Mouse (Mus musculus) intestine, embryonic 16.5 days (tissue): ENCODE measurements around the gene 1700003F12Rik. TPM values are rescaled to one million over a fixed set of nuclear protein-coding genes. Genes with fewer than 3 reads are reported as not detected.

Experiments used
- ATAC-seq: fragments of 200-750 bp; cut with Nextera tagmentation; 2 replicates; pipeline ENCODE4 v1.8.0; 2017; ENCODE audit warnings: moderate TSS enrichment, moderate library complexity
- H3K27ac ChIP-seq: fragments of 300-500 bp; sonication (generic); 2 replicates; pipeline ENCODE4 v1.5.1; 2014; ENCODE audit warnings: mild to moderate bottlenecking, low read length
- H3K27me3 ChIP-seq: fragments of 300-500 bp; sonication (generic); replicated peaks from 2 replicates; pipeline ENCODE4 v1.6.1; 2014; ENCODE audit warnings: low read length, control low read depth, mixed read lengths; ENCODE audit not compliant: control insufficient read depth, insufficient read depth
- H3K36me3 ChIP-seq: fragments of 300-500 bp; sonication (generic); 2 replicates; pipeline ENCODE4 v1.6.1; 2014; ENCODE audit warnings: low read length, control low read depth; ENCODE audit not compliant: control insufficient read depth, insufficient read depth
- H3K4me1 ChIP-seq: fragments of 300-500 bp; sonication (generic); 2 replicates; pipeline ENCODE4 v1.6.1; 2014; ENCODE audit warnings: low read length, control low read depth, mixed read lengths; ENCODE audit not compliant: control insufficient read depth, insufficient read depth
- H3K4me2 ChIP-seq: fragments of 300-500 bp; sonication (generic); 2 replicates; pipeline ENCODE4 v1.6.1; 2014; ENCODE audit warnings: low read depth, low read length, control low read depth
- H3K4me3 ChIP-seq: fragments of 300-500 bp; sonication (generic); 2 replicates; pipeline ENCODE4 v1.5.1; 2014; ENCODE audit warnings: mild to moderate bottlenecking, low read length
- H3K9ac ChIP-seq: fragments of 300-500 bp; sonication (generic); 2 replicates; pipeline ENCODE4 v1.6.1; 2014; ENCODE audit warnings: low read depth, low read length
- H3K9me3 ChIP-seq: fragments of 300-500 bp; sonication (generic); 2 replicates; pipeline ENCODE4 v1.6.1; 2016; ENCODE audit warnings: low read length, control low read depth; ENCODE audit not compliant: control insufficient read depth
- WGBS: fragments of 180-500 bp; shearing (Covaris S2); extraction: QIAGEN DNeasy Blood & Tissue Kit; methylation state at CpG from one replicate; pipeline ENCODE4 v1.1.7; 2014; 5-methylcytosine and 5-hydroxymethylcytosine counted together
- polyA plus RNA-seq: library from polyadenylated mRNA; unstranded; fragments of >200 nt; fragmentation: Nextera tagmentation; extraction: Ambion mirVana; gene quantifications from 2 replicates; pipeline ENCODE4 v1.2.1, GENCODE M21; 2015

The 1700003F12Rik gene
- polyA plus RNA-seq, 1 experiment from 2014 or later = 0.46 TPM

GRCm38 (mm10) chr2:154541630-154542029, 5.3 kb upstream of the 1700003F12Rik start:
- no peak overlapping the region for H3K9ac ChIP-seq
- H3K27ac ChIP-seq = no peak overlapping the region
- H3K9me3 ChIP-seq = no peaks in the 10 kb centered on the region
- H3K4me3 ChIP-seq = no peak overlapping the region
- no peaks in the 10 kb centered on the region for H3K36me3 ChIP-seq
- no peak overlapping the region for H3K4me2 ChIP-seq
- H3K27me3 ChIP-seq = no peaks in the 10 kb centered on the region
- no peak for ATAC-seq
- H3K4me1 ChIP-seq = peaks cover 9% of the 10 kb centered on the region
- WGBS = 88% methylated on average over 2 of the region's 2 CpGs

- Histone ChIP-seq H3K9ac (no peak overlapping the region), H3K4me2 (no peak overlapping the region), H3K4me1 (peaks cover under 1% of the 10 kb centered on the region; the same call in 1 of the 2 replicates), H3K27ac (no peak overlapping the region), H3K4me3 (no peak overlapping the region), H3K36me3 (no peaks in the 10 kb centered on the region), H3K9me3 (no peaks in the 10 kb centered on the region), H3K27me3 (no peaks in the 10 kb centered on the region)
- no peak for ATAC-seq
- WGBS = 84% methylated on average over 9 of the region's 9 CpGs
Measured at GRCm38 (mm10) chr2:154543567-154544347, 3.1 kb upstream of the 1700003F12Rik start.

GRCm38 (mm10) chr2:154548688-154549087, 1.8 kb downstream of the 1700003F12Rik start:
- H3K4me2 ChIP-seq = no peak overlapping the region; the same call in 1 of the 2 replicates
- 54% methylated on average over 3 of the region's 3 CpGs for WGBS
- no peak overlapping the region for H3K27ac ChIP-seq
- H3K9me3 ChIP-seq = no peaks in the 10 kb centered on the region
- H3K4me1 ChIP-seq = peaks cover 13% of the 10 kb centered on the region
- peaks cover 11% of the 10 kb centered on the region for H3K27me3 ChIP-seq
- H3K36me3 ChIP-seq = no peaks in the 10 kb centered on the region
- no peak overlapping the region for H3K4me3 ChIP-seq
- H3K9ac ChIP-seq = no peak overlapping the region
- ATAC-seq = no peak

- H3K4me2 ChIP-seq = peak overlapping the region; percentile 98
- WGBS = 4% methylated on average over 47 of the region's 48 CpGs
- H3K9me3 ChIP-seq = no peaks in the 10 kb centered on the region
- peak overlapping the region; percentile 49 for H3K4me3 ChIP-seq
- H3K27ac ChIP-seq = no peak overlapping the region
- peaks cover 13% of the 10 kb centered on the region for H3K4me1 ChIP-seq
- peak overlapping the region; percentile 61 for H3K9ac ChIP-seq
- no peaks in the 10 kb centered on the region for H3K36me3 ChIP-seq
- peak; percentile 81 for ATAC-seq
- peaks cover 11% of the 10 kb centered on the region for H3K27me3 ChIP-seq
Measured at GRCm38 (mm10) chr2:154549127-154549885, 2.4 kb downstream of the 1700003F12Rik start.

GRCm38 (mm10) chr2:154549886-154550189, 3.0 kb downstream of the 1700003F12Rik start:
- H3K9ac ChIP-seq = peak overlapping the region; percentile 61; the same call in 1 of the 2 replicates
- H3K4me2 ChIP-seq = peak overlapping the region; percentile 98
- H3K27me3 ChIP-seq = peaks cover 11% of the 10 kb centered on the region
- H3K36me3 ChIP-seq = no peaks in the 10 kb centered on the region
- WGBS = 16% methylated on average over 20 of the region's 20 CpGs
- no peak overlapping the region for H3K27ac ChIP-seq
- peak overlapping the region; percentile 49 for H3K4me3 ChIP-seq
- no peak for ATAC-seq
- peaks cover 13% of the 10 kb centered on the region for H3K4me1 ChIP-seq
- H3K9me3 ChIP-seq = no peaks in the 10 kb centered on the region

- H3K9ac ChIP-seq = no peak overlapping the region
- no peak overlapping the region for H3K4me2 ChIP-seq
- no peaks in the 10 kb centered on the region for H3K36me3 ChIP-seq
- no peak overlapping the region for H3K27ac ChIP-seq
- no peak overlapping the region for H3K4me3 ChIP-seq
- ATAC-seq = no peak
- H3K4me1 ChIP-seq = peaks cover 13% of the 10 kb centered on the region
- peaks cover 11% of the 10 kb centered on the region for H3K27me3 ChIP-seq
- H3K9me3 ChIP-seq = no peaks in the 10 kb centered on the region
- 68% methylated on average over 2 of the region's 2 CpGs for whole genome bisulfite sequencing
Measured at GRCm38 (mm10) chr2:154550937-154551336, 4.1 kb downstream of the 1700003F12Rik start.

- H3K27ac ChIP-seq = no peak within 1 kb of the TSS
- H3K9me3 ChIP-seq = no peaks in the 10 kb centered on the region
- peak within 1 kb of the TSS; percentile 28 for H3K4me2 ChIP-seq
- ATAC-seq = no peak
- WGBS = 80% methylated on average over 4 of the region's 4 CpGs
- peaks cover 13% of the 10 kb centered on the region for H3K4me1 ChIP-seq
- peak within 1 kb of the TSS; percentile 2; the same call in 1 of the 2 replicates for H3K4me3 ChIP-seq
- H3K27me3 ChIP-seq = peaks cover 11% of the 10 kb centered on the region
- no peaks in the 10 kb centered on the region for H3K36me3 ChIP-seq
- H3K9ac ChIP-seq = no peak within 1 kb of the TSS
Measured at GRCm38 (mm10) chr2:154551476-154551875, 4.6 kb downstream of the 1700003F12Rik start, which contains the start of gene Actl10. Actl10 (plus strand) TSS chr2:154551776.

GRCm38 (mm10) chr2:154551927-154552326, 5.0 kb downstream of the 1700003F12Rik start:
- Histone ChIP-seq H3K27ac (no peak overlapping the region), H3K4me2 (peak overlapping the region; percentile 28; the same call in 1 of the 2 replicates), H3K27me3 (peaks cover 11% of the 10 kb centered on the region), H3K4me1 (peaks cover 13% of the 10 kb centered on the region), H3K36me3 (no peaks in the 10 kb centered on the region), H3K9ac (no peak overlapping the region), H3K4me3 (no peak overlapping the region), H3K9me3 (no peaks in the 10 kb centered on the region)
- 35% methylated on average over 21 of the region's 21 CpGs for WGBS
- peak; percentile 22; the same call in 1 of the 2 replicates for ATAC-seq

GRCm38 (mm10) chr2:154552424-154552907, 5.6 kb downstream of the 1700003F12Rik start:
- peak; percentile 35 for ATAC-seq
- Histone ChIP-seq H3K36me3 (no peaks in the 10 kb centered on the region), H3K9me3 (no peaks in the 10 kb centered on the region), H3K4me3 (peak overlapping the region; percentile 2; the same call in 1 of the 2 replicates), H3K4me1 (peaks cover 13% of the 10 kb centered on the region), H3K27me3 (peaks cover 11% of the 10 kb centered on the region), H3K27ac (no peak overlapping the region), H3K4me2 (peak overlapping the region; percentile 28), H3K9ac (no peak overlapping the region)
- 26% methylated on average over 27 of the region's 27 CpGs for WGBS
